Mouse (Mus musculus) embryo, embryonic 10.5 days (tissue): ENCODE data around the gene Tpsab1.

Source experiments
- DNase-seq: peaks from one replicate; pipeline ENCODE4 v3.0.0-alpha.2; 2015; ENCODE audit warnings: low spot score

Tpsab1 gene

GRCm38 (mm10) chr17:25345462-25345861 is at the start of gene Tpsab1:
Gene Tpsab1 (minus strand): TSS chr17:25345562.
- no peak for DNase-seq

DNA sequence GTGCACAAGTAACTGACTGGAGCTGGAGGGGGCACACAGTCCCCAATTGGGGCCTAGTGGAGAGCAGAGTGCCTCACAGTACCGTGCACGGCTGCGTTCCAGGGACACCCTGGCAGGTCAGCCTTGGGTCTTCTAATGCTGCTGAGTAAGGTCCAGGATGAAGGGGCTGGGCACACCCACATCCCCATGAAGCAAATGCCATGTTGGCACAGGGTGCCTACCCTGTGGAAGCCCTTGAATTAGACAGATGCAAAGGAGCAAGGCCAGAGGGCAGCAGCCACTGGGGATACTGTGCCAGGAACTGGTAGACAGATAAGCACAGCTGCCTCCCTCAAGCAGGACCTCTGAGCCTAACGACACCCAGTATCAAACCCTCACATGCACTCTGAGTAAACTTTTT is 49.2 kb upstream of the Tpsab1 start:
- no peak for DNase-seq

DNA sequence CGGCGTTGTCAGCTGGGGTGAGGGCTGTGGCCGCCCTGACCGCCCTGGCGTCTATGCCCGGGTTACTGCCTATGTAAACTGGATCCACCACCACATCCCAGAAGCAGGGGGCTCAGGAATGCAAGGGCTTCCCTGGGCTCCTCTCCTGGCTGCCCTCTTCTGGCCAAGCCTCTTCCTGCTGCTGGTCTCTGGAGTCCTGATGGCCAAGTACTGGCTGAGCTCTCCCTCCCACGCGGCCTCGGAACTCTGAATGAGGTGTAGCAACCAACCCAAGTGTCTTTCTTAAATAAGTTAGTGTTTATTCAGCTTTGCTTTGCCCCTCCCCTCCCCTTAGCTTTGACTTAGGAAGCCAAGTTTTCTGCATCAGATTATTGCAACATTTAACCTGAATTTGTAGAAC is 28.6 kb upstream of the Tpsab1 start:
- peak; percentile 59 for DNase-seq

DNA sequence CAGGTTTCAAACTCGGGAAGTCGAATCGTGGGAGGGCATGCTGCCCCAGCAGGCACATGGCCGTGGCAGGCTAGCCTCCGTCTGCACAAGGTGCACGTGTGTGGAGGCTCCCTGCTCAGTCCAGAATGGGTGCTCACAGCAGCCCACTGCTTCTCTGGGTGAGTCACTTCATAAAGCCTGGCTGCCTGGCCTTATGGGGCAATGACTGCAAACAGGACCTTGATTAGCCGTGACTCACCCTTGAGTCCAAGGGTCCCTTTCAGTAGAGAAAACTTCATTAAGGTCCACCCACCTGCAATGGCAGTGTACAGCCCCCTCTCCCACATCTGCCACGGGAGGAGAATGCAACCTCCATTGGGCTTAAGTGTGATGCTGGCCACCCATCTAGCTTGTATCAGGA is 27.1 kb upstream of the Tpsab1 start:
- no peak for DNase-seq

DNA sequence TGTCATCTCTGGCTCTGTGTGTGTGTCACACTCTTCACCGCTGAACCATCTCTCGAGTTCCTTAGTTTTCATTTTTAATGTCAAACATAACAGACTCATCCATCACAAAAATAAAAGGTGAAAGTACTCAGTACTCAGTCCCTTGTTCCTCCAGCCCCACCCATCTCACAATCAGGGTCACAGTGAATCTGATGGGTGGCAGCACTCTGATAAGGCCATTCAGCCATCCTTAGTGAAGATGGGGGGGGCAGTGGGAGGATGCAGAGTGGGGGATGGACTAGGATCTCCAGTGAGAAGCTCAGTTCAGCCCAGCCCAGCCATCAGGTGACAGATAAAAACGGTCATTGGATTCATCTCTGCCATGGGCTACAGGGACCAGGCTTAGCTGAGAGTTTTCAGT is 23.6 kb upstream of the Tpsab1 start, which contains the start of gene Tpsg1:
Tpsg1 (plus strand) TSS at position 301 of the 400 bp plus-strand sequence.
- no peak for DNase-seq

DNA sequence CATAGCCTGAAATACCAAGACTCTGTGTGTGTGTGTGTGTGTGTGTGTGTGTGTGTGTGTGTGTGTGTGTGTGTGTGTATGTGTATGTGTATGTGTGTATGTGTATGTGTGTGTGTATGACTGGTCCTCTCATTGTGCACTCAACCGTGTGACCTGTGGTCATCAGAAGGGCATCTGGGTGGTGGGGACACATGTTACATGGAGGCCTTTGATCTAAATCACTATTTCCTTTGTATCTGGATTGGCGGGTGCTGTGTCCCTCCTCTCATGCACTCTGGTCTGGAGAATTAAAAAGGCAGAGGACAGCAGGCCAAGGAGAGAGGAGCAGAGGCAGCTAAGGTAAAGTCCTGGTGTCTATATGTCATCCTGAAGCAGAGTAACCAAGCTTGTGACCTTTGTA is 20.6 kb upstream of the Tpsab1 start, which contains the start of gene Tpsb2:
Tpsb2 (plus strand) TSS at position 301 of the 400 bp plus-strand sequence.
- no peak for DNase-seq

GRCm38 (mm10) chr17:25363726-25364125 is 18.4 kb upstream of the Tpsab1 start:
- DNase-seq: peak; percentile 67

DNA sequence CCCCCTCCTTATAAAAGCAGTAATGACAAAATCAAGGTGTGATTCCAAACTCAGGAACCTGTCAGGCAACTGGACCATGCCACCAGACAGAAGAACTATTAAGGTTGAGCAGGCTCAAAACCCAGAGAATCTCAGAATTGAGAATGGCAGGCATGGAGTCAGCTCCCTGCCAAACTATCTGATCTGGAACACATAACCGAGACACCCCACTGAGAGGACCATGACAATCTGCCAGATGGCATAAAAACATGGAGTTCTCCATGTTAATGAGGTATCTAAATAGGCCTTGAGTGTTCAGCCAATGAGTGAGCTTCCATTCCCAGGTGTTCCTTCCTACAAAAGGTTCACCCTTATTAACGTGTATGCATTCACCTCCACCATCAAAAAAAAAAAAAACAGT is 15.9 kb upstream of the Tpsab1 start:
- no peak for DNase-seq

GRCm38 (mm10) chr17:25341490-25341889 is 3.9 kb downstream of the Tpsab1 start:
- no peak for DNase-seq

DNA sequence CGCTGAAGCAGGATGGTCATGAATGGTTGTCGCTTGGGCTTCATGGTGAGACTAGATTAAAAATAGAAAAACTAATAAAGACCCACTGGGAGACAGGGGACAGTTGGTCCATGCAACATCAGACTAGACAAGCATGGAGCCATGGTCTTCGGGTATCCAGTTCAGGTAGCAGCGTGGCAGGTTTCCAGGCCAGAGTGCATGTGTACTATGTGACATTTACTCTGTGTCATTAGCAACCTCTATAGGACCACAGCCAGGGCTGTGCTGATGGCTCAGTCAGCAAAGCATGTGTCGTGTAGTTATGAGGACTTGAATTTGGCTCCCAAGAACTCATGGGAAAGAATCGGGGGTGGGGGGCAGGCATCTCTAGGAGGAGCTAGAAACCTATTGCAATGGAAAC is 5.4 kb downstream of the Tpsab1 start:
- DNase-seq: no peak

GRCm38 (mm10) chr17:25338218-25338617 is 7.1 kb downstream of the Tpsab1 start:
- DNase-seq: no peak

DNA sequence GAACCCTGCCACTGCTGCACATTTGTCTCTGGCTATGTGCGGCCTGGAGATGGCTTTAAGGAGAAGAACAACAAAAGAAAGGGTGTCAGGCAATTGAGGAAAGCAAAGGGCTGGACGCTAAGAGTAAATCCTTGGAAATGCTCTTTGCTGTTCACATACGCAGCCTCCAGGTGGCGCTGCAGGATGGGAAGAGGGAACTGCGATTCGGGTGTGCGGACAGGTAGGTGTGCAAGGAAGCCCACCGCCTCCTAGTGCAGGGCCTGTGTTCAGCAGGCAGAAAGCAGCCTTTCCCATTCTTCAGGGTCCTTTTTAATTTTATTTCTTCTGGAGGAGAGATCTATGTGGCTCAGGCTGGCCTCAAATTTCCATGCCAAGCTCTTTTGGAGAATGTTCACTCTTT is 11.4 kb downstream of the Tpsab1 start:
- peak; percentile 89 for DNase-seq

DNA sequence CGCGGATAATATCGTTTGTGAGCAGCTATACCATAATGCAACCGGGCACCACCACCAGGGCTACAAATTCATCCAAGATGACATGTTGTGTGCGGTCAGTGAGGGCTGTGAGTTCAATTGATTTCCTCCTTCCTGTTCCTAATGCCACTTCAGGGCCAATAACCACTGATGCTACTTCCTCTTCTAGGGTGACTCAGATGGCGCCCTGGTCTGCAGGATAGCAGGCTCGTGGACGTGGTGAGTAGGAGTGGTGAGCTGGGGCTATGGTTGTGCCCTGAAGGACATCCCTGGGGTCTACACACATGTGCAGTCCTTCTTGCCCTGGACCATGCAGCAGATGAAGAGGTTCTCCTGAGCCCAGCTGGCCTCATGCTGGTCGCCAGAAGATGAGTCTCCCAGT is 13.0 kb downstream of the Tpsab1 start:
- DNase-seq: no peak

DNA sequence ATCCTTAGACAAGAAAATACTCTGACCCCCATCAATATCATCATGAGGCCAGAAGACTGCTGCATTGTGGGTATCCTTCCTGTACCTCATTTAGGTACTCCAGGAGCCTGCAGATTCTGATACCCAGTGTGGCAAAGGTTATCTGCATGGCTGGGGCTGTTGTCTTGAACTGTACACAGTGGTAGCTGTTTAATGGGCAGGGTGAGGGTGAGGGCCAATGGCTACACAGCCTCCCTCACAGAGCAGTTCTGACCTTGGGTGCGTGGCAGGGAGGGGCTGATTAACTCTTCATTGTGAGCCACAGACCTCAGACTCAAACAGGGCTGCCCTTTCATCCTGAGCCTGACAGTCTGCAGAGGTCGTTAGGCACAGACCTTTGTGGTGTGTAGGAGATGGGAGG is 22.4 kb downstream of the Tpsab1 start:
- DNase-seq: no peak

DNA sequence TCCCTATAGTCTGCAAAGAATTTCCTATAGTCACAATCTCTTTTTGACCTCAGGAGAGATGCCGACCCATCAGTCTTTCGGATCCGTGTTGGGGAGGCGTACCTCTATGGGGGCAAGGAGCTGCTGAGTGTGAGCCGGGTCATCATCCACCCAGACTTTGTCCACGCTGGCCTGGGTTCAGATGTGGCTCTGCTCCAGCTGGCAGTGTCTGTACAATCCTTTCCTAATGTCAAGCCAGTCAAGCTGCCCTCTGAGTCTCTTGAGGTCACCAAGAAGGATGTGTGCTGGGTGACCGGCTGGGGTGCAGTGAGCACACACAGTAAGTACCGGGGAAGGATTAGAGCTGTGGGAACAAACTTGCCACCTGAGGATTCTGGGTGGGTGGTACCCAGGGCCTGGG is 24.5 kb downstream of the Tpsab1 start:
- DNase-seq: no peak

- DNase-seq: no peak
Measured at GRCm38 (mm10) chr17:25318354-25318753, 27.0 kb downstream of the Tpsab1 start, which contains the start of gene Prss29. Gene Prss29 (plus strand): TSS chr17:25318654.

- DNase-seq: no peak
Measured at GRCm38 (mm10) chr17:25308346-25308745, 37.0 kb downstream of the Tpsab1 start, which contains the start of gene Prss28. Gene Prss28 (plus strand): TSS chr17:25308646.

- no peak for DNase-seq
Measured at GRCm38 (mm10) chr17:25298094-25298493, 47.3 kb downstream of the Tpsab1 start, which contains the start of gene Prss34. Gene Prss34 (plus strand): TSS chr17:25298394.

- no peak for DNase-seq
Measured at GRCm38 (mm10) chr17:25294111-25294510, 51.3 kb downstream of the Tpsab1 start.

DNA sequence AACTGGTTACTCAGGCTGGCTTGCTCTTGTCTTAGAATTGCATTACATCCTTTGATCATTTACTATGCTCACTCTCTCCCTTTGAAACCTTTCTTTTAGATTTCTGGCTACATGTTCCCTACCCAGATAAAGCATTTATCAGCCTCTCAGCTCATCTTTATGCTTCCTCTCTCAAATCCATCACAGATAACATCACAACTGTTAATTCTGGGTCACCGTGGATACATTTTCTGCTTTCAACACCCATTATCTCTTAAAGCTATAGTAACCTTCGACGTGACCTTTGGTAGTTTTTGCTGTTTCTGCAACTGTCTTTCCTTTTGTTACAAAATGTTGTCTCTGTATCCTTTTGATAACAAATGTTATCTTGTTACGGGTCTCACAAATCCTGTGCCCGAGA is 51.9 kb downstream of the Tpsab1 start:
- DNase-seq: no peak
